Mouse (Mus musculus) activated CD4-positive, CD25-positive, alpha-beta regulatory T cell (primary cell): Measurements from ENCODE around the gene Rtn4r. TPM values are rescaled to one million over a fixed set of nuclear protein-coding genes. Genes with fewer than 3 reads are reported as not detected.

Source experiments
- polyA plus RNA-seq, 2 experiments: library from polyadenylated mRNA; unstranded; fragments of 100-300 nt; shearing (Covaris generic); gene quantifications; one replicate each; pipeline ENCODE4 v1.2.1; 2017

The Rtn4r gene
- not detected for polyA plus RNA-seq

DNA sequence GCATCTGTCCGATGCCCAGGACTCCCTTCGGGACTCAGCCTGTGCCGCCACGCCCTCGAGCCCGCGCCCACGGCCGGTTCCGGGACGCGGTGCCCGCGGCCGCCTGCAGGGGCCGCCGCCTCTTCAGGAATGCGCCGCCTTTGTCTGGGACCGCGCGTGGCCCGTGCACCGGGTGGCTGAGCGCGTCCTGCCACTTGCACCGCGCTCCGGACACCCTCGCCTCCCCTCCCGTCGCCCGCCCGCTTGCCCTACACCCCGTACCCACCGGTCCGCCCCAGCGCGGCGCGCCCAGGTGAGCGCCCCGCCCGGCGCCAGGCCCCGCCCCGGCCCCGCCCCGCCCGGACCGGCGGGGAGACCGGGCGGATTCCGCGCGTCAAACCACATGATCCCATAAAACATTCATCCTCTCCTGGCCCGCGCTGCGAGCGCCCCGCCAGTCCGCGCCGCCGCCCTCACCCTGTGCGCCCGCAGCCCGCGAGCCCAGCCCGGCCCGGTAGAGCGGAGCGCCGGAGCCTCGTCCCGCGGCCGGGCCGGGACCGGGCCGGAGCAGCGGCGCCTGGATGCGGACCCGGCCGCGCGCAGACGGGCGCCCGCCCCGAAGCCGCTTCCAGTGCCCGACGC, at the start of gene Rtn4r:
Gene Rtn4r (plus strand): TSS at position 402 of the 621 bp plus-strand sequence.

Other genes with a start within 250 kb of the Rtn4r start
- under 1 TPM; 0.31 to 0.33 TPM for gene Gm20518, start 236.0 kb upstream of the Rtn4r start, polyA plus RNA-seq
- gene Tssk1, start 233.4 kb upstream of the Rtn4r start, polyA plus RNA-seq, result not detected
- gene Dgcr2, start 229.1 kb upstream of the Rtn4r start, polyA plus RNA-seq, result 10 to 100 TPM; 36.9 to 52.6 TPM
- not detected for gene Tssk2, start 229.0 kb upstream of the Rtn4r start, polyA plus RNA-seq
- gene Ess2, start 216.3 kb upstream of the Rtn4r start, polyA plus RNA-seq, result 10 to 100 TPM; 51.7 to 68.8 TPM
- gene Gsc2, start 212.6 kb upstream of the Rtn4r start, polyA plus RNA-seq, result not detected
- gene Slc25a1, start 199.4 kb upstream of the Rtn4r start, polyA plus RNA-seq, result 10 to 100 TPM; 40.7 to 50.5 TPM
- gene Vpreb2, start 147.2 kb upstream of the Rtn4r start, polyA plus RNA-seq, result not detected
- 10 to 100 TPM; 36.6 to 37.8 TPM for gene Dgcr6, start 74.8 kb upstream of the Rtn4r start, polyA plus RNA-seq
- 1 to 10 TPM; 3.8 to 9.4 TPM for gene Prodh, start 37.4 kb upstream of the Rtn4r start, polyA plus RNA-seq
- gene Ccdc188, start 90.2 kb downstream of the Rtn4r start, polyA plus RNA-seq, result not detected
- 10 to 100 TPM in 1 of 2 experiments, 1 to 10 TPM in 1; 8.7 to 10.8 TPM for gene Zdhhc8, start 107.5 kb downstream of the Rtn4r start, polyA plus RNA-seq
- gene Trmt2a, start 121.0 kb downstream of the Rtn4r start, polyA plus RNA-seq, result 10 to 100 TPM; 72.3 to 76.6 TPM
- 100 to 1,000 TPM; 245 to 294 TPM for gene Ranbp1, start 121.1 kb downstream of the Rtn4r start, polyA plus RNA-seq
- under 1 TPM in 1 of 2 experiments, not detected in 1; 0.69 TPM for gene Gm49776, start 130.7 kb downstream of the Rtn4r start, polyA plus RNA-seq
- gene Dgcr8, start 161.6 kb downstream of the Rtn4r start, polyA plus RNA-seq, result 10 to 100 TPM; 20.9 to 25.4 TPM
- 10 to 100 TPM; 51.4 to 58.0 TPM for gene Tango2, start 220.5 kb downstream of the Rtn4r start, polyA plus RNA-seq
- gene Arvcf, start 220.5 kb downstream of the Rtn4r start, polyA plus RNA-seq, result 1 to 10 TPM in 1 of 2 experiments, under 1 TPM in 1; 0.79 to 1.3 TPM